Mouse (Mus musculus) liver, postnatal 0 days (tissue): ENCODE measurements around the gene St6galnac4.

Experiments used
- CTCF ChIP-seq: sonication (generic); IDR thresholded peaks from 2 replicates; pipeline ENCODE4 v1.5.1; 2016; ENCODE audit warnings: antibody characterized with exemption, low read depth
- EP300 ChIP-seq: IDR thresholded peaks from 2 replicates; pipeline ENCODE4 v1.6.1; 2016; ENCODE audit warnings: antibody characterized with exemption, low read depth, mild to moderate bottlenecking

- TF ChIP-seq CTCF (no peak), EP300 (no peak)
Observed at GRCm38 (mm10) chr2:32568149-32568548, 18.7 kb upstream of the St6galnac4 start.
